Mouse (Mus musculus): Measurements from ENCODE around the gene Elovl6.

- no peak for TF ChIP-seq TAL1 (IDR thresholded peaks at IDR 0.05; ENCODE audit: low read length)
- TF ChIP-seq GATA1 (IDR thresholded peaks at IDR 0.05; ENCODE audit: low read length), result no peak
These were observed 88.6 kb downstream of the Elovl6 start for GRCm38 (mm10) chr3:129620802-129621201.

Measured in erythroblast, embryonic 14.5 days (primary cell).